Mouse (Mus musculus) hindbrain, embryonic 13.5 days (tissue): ENCODE data around the gene Efcab9. TPM values are rescaled to one million over a fixed set of nuclear protein-coding genes. Genes with fewer than 3 reads are reported as not detected.

ENCODE experiments used
- ATAC-seq: fragments of 200-750 bp; cut with Nextera tagmentation; 2 replicates; pipeline ENCODE4 v1.8.0; 2017; ENCODE audit warnings: moderate TSS enrichment; ENCODE audit not compliant: low FRiP score
- H3K27ac ChIP-seq: fragments of 300-500 bp; sonication (generic); 2 replicates; pipeline ENCODE4 v1.5.1; 2015; ENCODE audit warnings: inconsistent platforms, mild to moderate bottlenecking, moderate library complexity
- H3K27me3 ChIP-seq: fragments of 300-500 bp; sonication (generic); 2 replicates; pipeline ENCODE4 v1.6.1; 2015; ENCODE audit warnings: mild to moderate bottlenecking, inconsistent platforms
- H3K36me3 ChIP-seq: fragments of 300-500 bp; sonication (generic); 2 replicates; pipeline ENCODE4 v1.6.1; 2015; ENCODE audit warnings: mild to moderate bottlenecking, inconsistent platforms
- H3K4me1 ChIP-seq: fragments of 300-500 bp; sonication (generic); replicated peaks from 2 replicates; pipeline ENCODE4 v1.6.1; 2015; ENCODE audit warnings: inconsistent platforms
- H3K4me2 ChIP-seq: fragments of 300-500 bp; sonication (generic); 2 replicates; pipeline ENCODE4 v1.6.1; 2015; ENCODE audit warnings: inconsistent platforms, mild to moderate bottlenecking, moderate library complexity
- H3K4me3 ChIP-seq: fragments of 300-500 bp; sonication (generic); 2 replicates; pipeline ENCODE4 v1.5.1; 2015; ENCODE audit warnings: mild to moderate bottlenecking, inconsistent platforms
- H3K9ac ChIP-seq: fragments of 300-500 bp; sonication (generic); 2 replicates; pipeline ENCODE4 v1.6.1; 2015; ENCODE audit warnings: mild to moderate bottlenecking, inconsistent platforms
- H3K9me3 ChIP-seq: fragments of 300-500 bp; sonication (generic); 2 replicates; pipeline ENCODE4 v1.6.1; 2016; ENCODE audit warnings: inconsistent platforms
- WGBS: fragments of 180-500 bp; shearing (Covaris S2); methylation state at CpG from one replicate; pipeline ENCODE4 v1.1.7; 2015; 5-methylcytosine and 5-hydroxymethylcytosine counted together
- polyA plus RNA-seq: library from polyadenylated mRNA; unstranded; fragments of >200 nt; fragmentation: Nextera tagmentation; extraction: Ambion mirVana; gene quantifications from 2 replicates; pipeline ENCODE4 v1.2.1, GENCODE M21; 2015

Gene Efcab9
- polyA plus RNA-seq: not detected in 2 replicates

- H3K4me1 ChIP-seq: peaks cover 33% of the 10 kb centered on the region
- peak within 1 kb of the TSS; percentile 96 for H3K4me2 ChIP-seq
- H3K27ac ChIP-seq: no peak within 1 kb of the TSS
- H3K27me3 ChIP-seq: peaks cover 19% of the 10 kb centered on the region
- H3K36me3 ChIP-seq: peaks cover 11% of the 10 kb centered on the region
- H3K4me3 ChIP-seq: peak within 1 kb of the TSS; percentile 69
- 9% methylated on average over 33 of the region's 33 CpGs for WGBS
- peak within 1 kb of the TSS; percentile 80 for H3K9ac ChIP-seq
- H3K9me3 ChIP-seq: no peaks in the 10 kb centered on the region
- peak; percentile 33 for ATAC-seq
Observed at GRCm38 (mm10) chr11:32531871-32532764, at the start of gene Efcab9. Gene Efcab9 (minus strand): TSS chr11:32532081.

GRCm38 (mm10) chr11:32581031-32581430, 49.1 kb upstream of the Efcab9 start:
- Histone ChIP-seq H3K27me3 (no peaks in the 10 kb centered on the region), H3K9ac (no peak overlapping the region), H3K4me2 (no peak overlapping the region), H3K36me3 (no peaks in the 10 kb centered on the region), H3K4me1 (peaks cover 13% of the 10 kb centered on the region), H3K4me3 (no peak overlapping the region), H3K9me3 (no peaks in the 10 kb centered on the region), H3K27ac (no peak overlapping the region)
- 40% methylated on average over 2 of the region's 2 CpGs for WGBS
- no peak for ATAC-seq

DNA sequence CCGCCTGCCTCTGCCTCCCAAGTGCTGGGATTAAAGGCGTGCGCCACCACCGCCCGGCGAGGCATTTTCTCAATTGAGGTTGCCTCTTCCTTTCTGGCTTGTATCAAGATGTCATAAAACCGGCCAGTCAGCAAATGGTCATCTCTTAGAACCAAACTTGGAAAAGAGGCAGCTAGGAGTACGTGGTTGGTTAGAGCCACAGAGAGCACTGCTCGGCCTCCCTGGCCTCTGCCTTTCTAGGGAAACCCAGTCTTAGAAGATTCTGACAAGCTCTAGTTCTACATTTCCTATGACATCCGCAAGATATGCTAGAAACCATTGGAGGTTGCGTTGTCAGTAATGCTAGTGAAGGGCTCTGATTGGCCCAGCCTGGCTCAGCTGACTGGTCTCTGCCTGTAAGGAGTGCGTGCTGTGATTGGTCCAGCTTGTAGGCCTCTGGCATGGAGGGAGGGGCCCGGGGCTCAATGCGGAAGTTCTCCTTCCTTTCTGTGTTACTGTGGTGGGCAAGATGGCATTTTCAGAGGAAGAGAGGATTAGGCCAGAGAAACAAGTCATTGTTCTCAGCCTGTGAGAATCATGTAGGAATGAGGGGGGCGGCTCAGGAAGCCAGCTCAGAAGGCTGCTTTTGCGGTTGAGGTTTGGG, 48.5 kb upstream of the Efcab9 start:
- no peaks in the 10 kb centered on the region for H3K27me3 ChIP-seq
- whole genome bisulfite sequencing: 82% methylated on average over 16 of the region's 16 CpGs
- ATAC-seq: no peak
- H3K4me1 ChIP-seq: peaks cover 13% of the 10 kb centered on the region
- H3K27ac ChIP-seq: no peak overlapping the region
- H3K4me2 ChIP-seq: no peak overlapping the region
- H3K4me3 ChIP-seq: no peak overlapping the region
- no peaks in the 10 kb centered on the region for H3K36me3 ChIP-seq
- H3K9ac ChIP-seq: no peak overlapping the region
- H3K9me3 ChIP-seq: no peaks in the 10 kb centered on the region

GRCm38 (mm10) chr11:32576760-32577050, 44.8 kb upstream of the Efcab9 start:
- H3K36me3 ChIP-seq: no peaks in the 10 kb centered on the region
- no peak overlapping the region for H3K4me2 ChIP-seq
- no peak overlapping the region for H3K4me3 ChIP-seq
- H3K9me3 ChIP-seq: no peaks in the 10 kb centered on the region
- 0 out of 2 replicates have a peak overlapping the region, but pooled peaks have one; percentile 9 for H3K9ac ChIP-seq
- peak overlapping the region; percentile 72 for H3K27ac ChIP-seq
- no peak for ATAC-seq
- 57% methylated on average over 5 of the region's 5 CpGs for WGBS
- no peaks in the 10 kb centered on the region for H3K27me3 ChIP-seq
- peaks cover 13% of the 10 kb centered on the region for H3K4me1 ChIP-seq

DNA sequence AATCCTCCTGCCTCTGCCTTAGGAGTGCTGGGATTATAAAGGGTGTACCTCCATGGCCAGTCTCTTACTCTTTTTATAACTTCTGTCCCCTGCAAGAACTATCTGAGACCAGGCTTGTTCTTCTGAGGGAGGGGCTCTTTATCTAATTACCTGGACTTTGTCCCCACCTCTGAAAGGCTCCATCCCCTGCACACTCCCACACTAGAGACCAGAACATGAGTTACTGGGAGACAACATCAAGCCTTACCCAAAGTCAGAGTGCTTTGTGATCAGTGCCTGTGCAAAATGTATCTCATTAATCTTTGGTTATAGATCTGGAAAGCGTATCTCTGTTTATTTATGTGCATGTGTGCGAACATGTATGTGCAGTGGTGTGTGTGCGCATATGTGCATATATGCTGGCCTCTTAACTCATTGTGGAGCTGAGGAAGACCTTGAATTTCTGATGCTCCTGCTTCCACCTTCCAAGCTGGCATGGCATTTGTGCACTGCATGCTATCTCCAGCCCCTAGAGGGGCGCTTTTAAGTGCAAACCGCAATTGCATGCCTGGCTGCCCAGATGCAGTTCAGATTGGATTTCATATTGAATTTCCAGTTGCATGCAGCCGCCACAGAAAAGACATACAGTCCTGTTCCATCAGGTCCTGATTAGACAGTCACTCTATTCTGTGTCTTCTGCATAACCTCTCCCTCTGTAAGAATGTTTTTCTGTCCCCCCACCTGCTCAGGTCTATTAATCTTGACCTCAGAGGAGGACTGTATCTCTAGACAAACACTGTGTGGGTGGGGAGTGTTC, 44.3 kb upstream of the Efcab9 start:
- Histone ChIP-seq H3K4me1 (peaks cover 13% of the 10 kb centered on the region), H3K4me3 (no peak overlapping the region), H3K27me3 (no peaks in the 10 kb centered on the region), H3K9me3 (no peaks in the 10 kb centered on the region), H3K4me2 (no peak overlapping the region), H3K27ac (peak overlapping the region; percentile 72), H3K9ac (0 out of 2 replicates have a peak overlapping the region, but pooled peaks have one; percentile 9), H3K36me3 (no peaks in the 10 kb centered on the region)
- WGBS: 79% methylated on average over 6 of the region's 6 CpGs
- peak; percentile 41 for ATAC-seq

DNA sequence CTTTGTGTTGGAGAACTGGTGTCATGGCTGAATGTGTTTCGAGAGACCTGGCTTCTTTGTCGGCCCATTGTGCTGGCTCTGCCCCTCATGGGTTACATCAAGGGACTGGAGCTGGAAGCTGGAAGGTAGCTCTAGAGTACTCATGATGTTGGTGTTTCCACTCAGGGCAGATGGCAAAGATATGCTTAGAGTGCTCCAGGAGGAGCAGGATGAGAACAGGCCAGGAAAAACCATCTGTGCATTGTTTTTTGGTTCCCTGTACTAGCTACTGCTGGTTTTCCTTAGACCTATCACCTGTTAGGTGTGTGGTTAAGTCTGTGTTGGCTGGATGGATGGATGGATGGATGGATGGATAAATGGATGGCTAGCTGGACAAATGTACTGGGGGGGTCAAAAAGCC, 41.8 kb upstream of the Efcab9 start:
- H3K4me3 ChIP-seq: no peak overlapping the region
- no peak for ATAC-seq

DNA sequence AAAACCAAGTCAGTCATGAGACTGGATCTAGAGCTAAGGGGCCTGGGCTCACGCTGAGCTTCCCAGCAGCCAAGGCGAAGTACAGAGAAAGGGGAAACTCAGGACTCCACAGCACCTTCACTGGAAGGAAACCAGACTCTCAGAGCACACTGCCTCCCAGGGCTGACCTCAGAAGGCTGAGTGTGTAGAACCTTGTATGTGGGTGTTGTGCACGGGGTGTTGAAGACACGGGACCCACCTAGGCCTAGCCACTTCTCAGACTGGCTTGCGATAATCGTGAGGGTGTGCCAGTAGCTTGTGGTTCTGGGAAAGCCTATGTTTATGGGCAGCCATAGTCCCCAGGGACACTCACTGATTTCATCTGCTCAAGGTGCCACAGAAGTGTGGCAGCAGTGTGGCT, 39.2 kb upstream of the Efcab9 start:
- no peak overlapping the region for H3K9ac ChIP-seq
- no peak for ATAC-seq
- no peaks in the 10 kb centered on the region for H3K36me3 ChIP-seq
- no peak overlapping the region for H3K27ac ChIP-seq
- peaks cover 9% of the 10 kb centered on the region for H3K4me1 ChIP-seq
- no peak overlapping the region for H3K4me3 ChIP-seq
- H3K27me3 ChIP-seq: no peaks in the 10 kb centered on the region
- WGBS: 88% methylated on average over 6 of the region's 6 CpGs
- H3K9me3 ChIP-seq: no peaks in the 10 kb centered on the region
- H3K4me2 ChIP-seq: no peak overlapping the region

More for the DNA sequence above, 41.8 kb upstream of the Efcab9 start:
- Histone ChIP-seq H3K9me3 (no peaks in the 10 kb centered on the region), H3K9ac (no peak overlapping the region), H3K27ac (no peak overlapping the region), H3K4me1 (peaks cover 10% of the 10 kb centered on the region), H3K27me3 (no peaks in the 10 kb centered on the region), H3K36me3 (no peaks in the 10 kb centered on the region), H3K4me2 (no peak overlapping the region)
- WGBS: 93% methylated on average over 2 of the region's 2 CpGs

GRCm38 (mm10) chr11:32568637-32569293, 36.9 kb upstream of the Efcab9 start:
- no peak overlapping the region for H3K4me3 ChIP-seq
- 89% methylated on average over 15 of the region's 15 CpGs for WGBS
- no peaks in the 10 kb centered on the region for H3K36me3 ChIP-seq
- no peak overlapping the region for H3K4me2 ChIP-seq
- no peaks in the 10 kb centered on the region for H3K27me3 ChIP-seq
- no peaks in the 10 kb centered on the region for H3K9me3 ChIP-seq
- no peak for ATAC-seq
- H3K4me1 ChIP-seq: peaks cover 14% of the 10 kb centered on the region
- H3K9ac ChIP-seq: no peak overlapping the region
- H3K27ac ChIP-seq: no peak overlapping the region

DNA sequence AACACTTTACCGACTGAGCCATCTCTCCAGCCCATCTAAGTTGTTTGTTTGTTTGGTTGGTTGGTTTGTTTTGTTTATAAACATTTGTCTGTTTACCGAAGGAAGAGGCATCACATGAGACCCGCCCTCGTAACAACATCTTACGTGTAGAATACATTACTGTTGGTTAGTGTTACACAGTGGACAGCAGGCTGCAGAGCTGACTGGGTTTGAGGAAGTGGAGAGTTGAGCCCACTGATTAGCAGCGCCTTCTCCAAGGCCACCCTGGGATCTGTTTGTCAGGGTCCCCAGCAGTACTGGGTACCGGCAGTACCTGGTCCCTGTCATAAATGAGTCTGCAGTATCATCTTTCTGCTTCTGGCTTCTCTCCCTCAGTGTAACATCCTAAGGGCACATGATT, 36.2 kb upstream of the Efcab9 start:
- Histone ChIP-seq H3K9me3 (no peaks in the 10 kb centered on the region), H3K4me3 (no peak overlapping the region), H3K4me1 (peaks cover 21% of the 10 kb centered on the region), H3K27ac (no peak overlapping the region; the same call in 1 of the 2 replicates), H3K36me3 (no peaks in the 10 kb centered on the region), H3K4me2 (no peak overlapping the region), H3K27me3 (no peaks in the 10 kb centered on the region), H3K9ac (no peak overlapping the region)
- WGBS: 93% methylated on average over 7 of the region's 7 CpGs
- ATAC-seq: no peak

DNA sequence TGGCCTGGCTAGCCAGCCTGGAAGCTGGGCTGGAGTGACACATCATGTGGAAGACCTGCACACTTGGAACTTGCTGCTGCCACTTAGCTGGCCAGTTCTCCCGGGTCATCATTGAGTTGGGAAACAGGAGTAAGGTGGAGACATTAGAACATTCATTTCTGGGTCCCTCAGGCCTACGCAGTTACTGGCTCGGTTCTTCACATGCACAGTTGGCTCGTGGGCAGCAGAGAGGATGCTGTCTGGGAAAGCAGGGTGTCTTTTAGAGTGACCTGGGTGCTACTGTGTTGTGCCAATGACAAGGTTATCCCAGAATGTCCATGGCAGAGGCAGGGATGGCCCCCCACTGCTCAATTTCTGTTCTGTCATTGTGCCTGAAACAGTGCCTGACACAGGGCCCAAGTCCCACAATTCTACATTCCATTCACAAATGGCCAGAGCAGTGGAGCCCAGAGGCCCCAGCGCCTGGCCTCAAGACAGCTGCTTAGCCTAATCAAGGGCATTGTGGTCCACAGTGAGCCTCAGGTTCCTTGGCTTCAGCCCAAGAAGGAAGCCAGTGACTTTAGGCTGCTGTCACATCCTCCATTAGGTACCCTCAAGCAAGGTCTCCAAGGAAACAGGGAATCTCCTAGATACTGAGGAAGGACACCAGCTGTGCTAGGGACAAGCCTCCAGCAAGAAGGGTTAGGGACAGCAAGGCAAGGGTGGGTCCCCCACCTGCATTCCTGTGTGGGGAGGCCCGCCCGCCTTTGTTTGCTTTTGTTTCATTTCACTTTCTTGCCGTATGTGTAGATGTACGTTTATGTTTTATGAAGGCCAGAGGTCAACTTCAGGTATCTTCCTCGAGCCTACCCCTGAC, 35.3 kb upstream of the Efcab9 start:
- no peaks in the 10 kb centered on the region for H3K9me3 ChIP-seq
- H3K4me1 ChIP-seq: peaks cover 22% of the 10 kb centered on the region
- no peaks in the 10 kb centered on the region for H3K36me3 ChIP-seq
- WGBS: 74% methylated on average over 10 of the region's 10 CpGs
- no peaks in the 10 kb centered on the region for H3K27me3 ChIP-seq
- H3K4me2 ChIP-seq: no peak overlapping the region
- no peak overlapping the region for H3K27ac ChIP-seq
- H3K9ac ChIP-seq: no peak overlapping the region
- no peak for ATAC-seq
- no peak overlapping the region for H3K4me3 ChIP-seq

DNA sequence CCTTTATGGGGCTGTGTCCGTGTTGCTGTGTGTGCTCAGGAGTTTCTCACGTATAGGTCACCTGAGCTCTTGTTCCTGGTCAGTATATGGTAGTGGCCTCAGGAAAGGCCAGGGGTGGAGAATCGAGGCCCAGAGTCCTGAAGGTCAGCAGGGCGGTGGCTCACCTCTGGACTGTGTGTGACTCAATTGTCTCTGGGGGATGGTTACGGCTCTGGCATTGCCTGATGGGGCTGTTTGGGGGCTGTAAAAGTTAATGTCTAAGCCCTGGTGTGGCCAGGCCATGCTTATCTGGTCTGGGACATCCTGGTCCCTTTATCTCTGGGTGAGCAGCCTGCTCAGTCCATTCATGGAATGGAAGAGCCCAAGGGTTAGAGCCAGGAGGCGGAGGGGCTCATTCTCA, 34.3 kb upstream of the Efcab9 start:
- Histone ChIP-seq H3K4me1 (peaks cover 29% of the 10 kb centered on the region), H3K36me3 (no peaks in the 10 kb centered on the region), H3K9me3 (no peaks in the 10 kb centered on the region), H3K4me2 (no peak overlapping the region), H3K9ac (no peak overlapping the region), H3K27ac (no peak overlapping the region), H3K27me3 (no peaks in the 10 kb centered on the region), H3K4me3 (no peak overlapping the region)
- 90% methylated on average over 6 of the region's 6 CpGs for WGBS
- ATAC-seq: no peak
